Mouse (Mus musculus) liver, embryonic 14.5 days (tissue): Measurements from ENCODE around the gene Wdr5.

Source experiments
- CTCF ChIP-seq: IDR thresholded peaks from 2 replicates; pipeline ENCODE4 v1.5.1; 2016; ENCODE audit warnings: antibody characterized with exemption, low read depth, control low read depth
- EP300 ChIP-seq: IDR thresholded peaks from 2 replicates; pipeline ENCODE4 v1.6.1; 2016; ENCODE audit warnings: antibody characterized with exemption, low read depth

DNA sequence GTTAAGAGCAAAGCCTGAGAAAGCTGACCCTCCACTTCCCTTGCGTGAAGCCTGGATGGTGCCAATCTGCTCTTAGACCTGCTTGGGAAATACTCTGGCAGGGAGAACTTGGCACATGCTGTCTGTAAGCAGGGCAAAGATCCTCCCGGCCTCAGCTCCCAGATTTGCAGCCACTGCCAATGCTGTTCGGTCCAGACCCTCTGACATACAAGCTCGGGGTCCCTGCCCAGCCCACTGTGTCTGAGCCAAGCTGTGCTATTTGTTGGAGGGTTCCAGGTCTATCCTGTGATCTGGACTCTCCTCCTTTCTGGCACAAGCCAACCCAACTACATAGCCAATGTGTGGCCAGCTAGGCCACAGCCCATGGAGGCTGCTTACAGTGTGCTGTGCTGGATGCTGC, 61.5 kb downstream of the Wdr5 start:
- TF ChIP-seq CTCF (no peak), EP300 (no peak)
